Mouse (Mus musculus): ENCODE results near the gene Shpk.

Gene Shpk

GRCm38 (mm10) chr11:73199879-73200278, 619 bp downstream of the Shpk start:
- no peak for DNase-seq (ENCODE audit: low spot score in 2 of 2)

GRCm38 (mm10) chr11:73201021-73201420, 1.8 kb downstream of the Shpk start:
- no peak for DNase-seq (ENCODE audit: low spot score in 2 of 2)

GRCm38 (mm10) chr11:73201597-73201996, 2.3 kb downstream of the Shpk start:
- no peak for DNase-seq (ENCODE audit: low spot score in 2 of 2)

- no peak for DNase-seq (ENCODE audit: low spot score in 2 of 2)
Observed at GRCm38 (mm10) chr11:73203895-73204294, 4.6 kb downstream of the Shpk start.

GRCm38 (mm10) chr11:73205194-73205593, 5.9 kb downstream of the Shpk start:
- DNase-seq (ENCODE audit: low spot score in 2 of 2), result no peak

GRCm38 (mm10) chr11:73207621-73208020, 8.4 kb downstream of the Shpk start:
- DNase-seq (ENCODE audit: low spot score in 2 of 2), result no peak

GRCm38 (mm10) chr11:73213956-73214355, 14.7 kb downstream of the Shpk start:
- no peak for DNase-seq (ENCODE audit: low spot score in 2 of 2)

GRCm38 (mm10) chr11:73219671-73220070, 20.4 kb downstream of the Shpk start:
- no peak for DNase-seq (ENCODE audit: low spot score in 2 of 2)

GRCm38 (mm10) chr11:73220651-73221050, 21.4 kb downstream of the Shpk start:
- DNase-seq (ENCODE audit: low spot score in 2 of 2), result no peak

GRCm38 (mm10) chr11:73222846-73223245, 23.6 kb downstream of the Shpk start:
- no peak for DNase-seq (ENCODE audit: low spot score in 2 of 2)

- DNase-seq (ENCODE audit: low spot score in 2 of 2), result no peak
Observed at GRCm38 (mm10) chr11:73223966-73224365, 24.7 kb downstream of the Shpk start.

GRCm38 (mm10) chr11:73225856-73226255, 26.6 kb downstream of the Shpk start:
- no peak for DNase-seq (ENCODE audit: low spot score in 2 of 2)

- DNase-seq (ENCODE audit: low spot score in 2 of 2), result no peak
Observed at GRCm38 (mm10) chr11:73228881-73229280, 29.6 kb downstream of the Shpk start.

GRCm38 (mm10) chr11:73230081-73230480, 30.8 kb downstream of the Shpk start:
- DNase-seq (ENCODE audit: low spot score in 2 of 2), result no peak

- no peak for DNase-seq (ENCODE audit: low spot score in 2 of 2)
Observed at GRCm38 (mm10) chr11:73232513-73232912, 33.3 kb downstream of the Shpk start.

- no peak for DNase-seq (ENCODE audit: low spot score in 2 of 2)
Observed at GRCm38 (mm10) chr11:73233992-73234391, 34.7 kb downstream of the Shpk start, which contains the start of gene Trpv1. Gene Trpv1, plus strand, starts transcription at chr11:73234292.

GRCm38 (mm10) chr11:73235990-73236701, 36.9 kb downstream of the Shpk start:
- DNase-seq (ENCODE audit: low spot score in 2 of 2), result no peak

- DNase-seq (ENCODE audit: low spot score in 2 of 2), result no peak
Observed at GRCm38 (mm10) chr11:73236731-73237130, 37.5 kb downstream of the Shpk start.

- no peak for DNase-seq (ENCODE audit: low spot score in 2 of 2)
Observed at GRCm38 (mm10) chr11:73242199-73242598, 42.9 kb downstream of the Shpk start.

- DNase-seq (ENCODE audit: low spot score in 2 of 2), result no peak
Observed at GRCm38 (mm10) chr11:73242777-73243176, 43.5 kb downstream of the Shpk start.

- no peak for DNase-seq (ENCODE audit: low spot score in 2 of 2)
Observed at GRCm38 (mm10) chr11:73257362-73257945, 58.2 kb downstream of the Shpk start.

- no peak for DNase-seq (ENCODE audit: low spot score in 2 of 2)
Observed at GRCm38 (mm10) chr11:73258664-73259063, 59.4 kb downstream of the Shpk start.

GRCm38 (mm10) chr11:73260457-73260856, 61.2 kb downstream of the Shpk start:
- DNase-seq (ENCODE audit: low spot score in 2 of 2), result no peak

GRCm38 (mm10) chr11:73261385-73261784, 62.1 kb downstream of the Shpk start:
- DNase-seq (ENCODE audit: low spot score in 2 of 2), result no peak

Measured in right cerebral cortex, adult 2 months (tissue).